Mouse (Mus musculus): ENCODE measurements at regions not wholly inside any gene's neighbourhood (a gene's known extent, or its start where the extent isn't known, plus 50 kb on each side); places are given as distances from the start of the nearest gene placed in this dataset.
"Not testable (repeated sequence)": the region's sequence is repeated elsewhere in the genome, so short reads cannot be mapped to it uniquely, and the experiment has no call there.

- Histone ChIP-seq H3K9ac (ENCODE audit: low read depth, low read length) (no peak overlapping the region), H3K4me1 (replicated peaks; ENCODE audit: control insufficient read depth, insufficient read depth, low read length) (no peaks in the 10 kb centered on the region), H3K4me3 (ENCODE audit: low read depth, low read length) (no peak overlapping the region), H3K27ac (ENCODE audit: low read depth, low read length) (no peak overlapping the region), H3K36me3 (ENCODE audit: control insufficient read depth, insufficient read depth) (no peaks in the 10 kb centered on the region), H3K4me2 (replicated peaks; ENCODE audit: low read depth) (no peak overlapping the region), H3K9me3 (ENCODE audit: control insufficient read depth) (no peaks in the 10 kb centered on the region), H3K27me3 (replicated peaks; ENCODE audit: control insufficient read depth, insufficient read depth, low read length) (no peaks in the 10 kb centered on the region)
- ATAC-seq = no peak
- no peak for TF ChIP-seq CTCF (IDR thresholded peaks at IDR 0.05; ENCODE audit: low read depth)
Observed at GRCm38 (mm10) chr9:78789703-78790102, 174.4 kb downstream of the Cd109 start.

GRCm38 (mm10) chr9:78790155-78790554 lies 174.8 kb downstream of the Cd109 start:
- no peak overlapping the region for H3K27ac ChIP-seq (ENCODE audit: low read depth, low read length)
- H3K9me3 ChIP-seq (ENCODE audit: control insufficient read depth) = no peaks in the 10 kb centered on the region
- TF ChIP-seq CTCF (IDR thresholded peaks at IDR 0.05; ENCODE audit: low read depth) = no peak
- no peak overlapping the region for H3K4me2 ChIP-seq (replicated peaks; ENCODE audit: low read depth)
- no peak overlapping the region for H3K4me3 ChIP-seq (ENCODE audit: low read depth, low read length)
- WGBS = 74% methylated on average over 2 of the region's 2 CpGs
- H3K9ac ChIP-seq (ENCODE audit: low read depth, low read length) = no peak overlapping the region
- no peaks in the 10 kb centered on the region for H3K36me3 ChIP-seq (ENCODE audit: control insufficient read depth, insufficient read depth)
- H3K27me3 ChIP-seq (replicated peaks; ENCODE audit: control insufficient read depth, insufficient read depth, low read length) = no peaks in the 10 kb centered on the region
- no peak for ATAC-seq
- no peaks in the 10 kb centered on the region for H3K4me1 ChIP-seq (replicated peaks; ENCODE audit: control insufficient read depth, insufficient read depth, low read length)

- Histone ChIP-seq H3K27ac (ENCODE audit: low read depth, low read length) (no peak overlapping the region), H3K4me2 (replicated peaks; ENCODE audit: low read depth) (no peak overlapping the region), H3K9me3 (ENCODE audit: control insufficient read depth) (no peaks in the 10 kb centered on the region), H3K36me3 (ENCODE audit: control insufficient read depth, insufficient read depth) (no peaks in the 10 kb centered on the region), H3K27me3 (replicated peaks; ENCODE audit: control insufficient read depth, insufficient read depth, low read length) (no peaks in the 10 kb centered on the region), H3K4me1 (replicated peaks; ENCODE audit: control insufficient read depth, insufficient read depth, low read length) (no peaks in the 10 kb centered on the region), H3K4me3 (ENCODE audit: low read depth, low read length) (no peak overlapping the region), H3K9ac (ENCODE audit: low read depth, low read length) (no peak overlapping the region)
- no peak for ATAC-seq
- TF ChIP-seq CTCF (IDR thresholded peaks at IDR 0.05; ENCODE audit: low read depth) = no peak
- 56% methylated on average over 1 of the region's 1 CpGs for WGBS
Observed at GRCm38 (mm10) chr9:78795801-78796200, 180.5 kb downstream of the Cd109 start.

- H3K36me3 ChIP-seq (ENCODE audit: control insufficient read depth, insufficient read depth) = no peaks in the 10 kb centered on the region
- no peak for ATAC-seq
- TF ChIP-seq CTCF (IDR thresholded peaks at IDR 0.05; ENCODE audit: low read depth) = no peak
- WGBS = 72% methylated on average over 4 of the region's 4 CpGs
- H3K4me1 ChIP-seq (replicated peaks; ENCODE audit: control insufficient read depth, insufficient read depth, low read length) = no peaks in the 10 kb centered on the region
- no peaks in the 10 kb centered on the region for H3K27me3 ChIP-seq (replicated peaks; ENCODE audit: control insufficient read depth, insufficient read depth, low read length)
- H3K27ac ChIP-seq (ENCODE audit: low read depth, low read length) = no peak overlapping the region
- H3K9me3 ChIP-seq (ENCODE audit: control insufficient read depth) = no peaks in the 10 kb centered on the region
- H3K9ac ChIP-seq (ENCODE audit: low read depth, low read length) = no peak overlapping the region
- H3K4me2 ChIP-seq (replicated peaks; ENCODE audit: low read depth) = no peak overlapping the region
- H3K4me3 ChIP-seq (ENCODE audit: low read depth, low read length) = no peak overlapping the region
Observed at GRCm38 (mm10) chr9:78817221-78817620, 201.9 kb downstream of the Cd109 start.

- not testable (repeated sequence) for ATAC-seq; H3K4me1 ChIP-seq (replicated peaks; ENCODE audit: control insufficient read depth, insufficient read depth, low read length); H3K9me3 ChIP-seq (ENCODE audit: control insufficient read depth); H3K27ac ChIP-seq (ENCODE audit: low read depth, low read length); H3K9ac ChIP-seq (ENCODE audit: low read depth, low read length); H3K36me3 ChIP-seq (ENCODE audit: control insufficient read depth, insufficient read depth); H3K27me3 ChIP-seq (replicated peaks; ENCODE audit: control insufficient read depth, insufficient read depth, low read length)
- Histone ChIP-seq H3K4me2 (replicated peaks; ENCODE audit: low read depth) (peak overlapping the region; percentile 60), H3K4me3 (ENCODE audit: low read depth, low read length) (peak overlapping the region; percentile 28; the same call in 1 of the 2 replicates)
- 4% methylated on average over 37 of the region's 52 CpGs for WGBS
Observed at GRCm38 (mm10) chr9:78821554-78822212, 206.3 kb downstream of the Cd109 start.

- TF ChIP-seq CTCF (IDR thresholded peaks at IDR 0.05; ENCODE audit: low read depth) = no peak
- no peak for ATAC-seq
- Histone ChIP-seq H3K27ac (ENCODE audit: low read depth, low read length) (no peak overlapping the region), H3K9ac (ENCODE audit: low read depth, low read length) (no peak overlapping the region), H3K4me2 (replicated peaks; ENCODE audit: low read depth) (no peak overlapping the region), H3K27me3 (replicated peaks; ENCODE audit: control insufficient read depth, insufficient read depth, low read length) (no peaks in the 10 kb centered on the region), H3K9me3 (ENCODE audit: control insufficient read depth) (no peaks in the 10 kb centered on the region), H3K36me3 (ENCODE audit: control insufficient read depth, insufficient read depth) (no peaks in the 10 kb centered on the region), H3K4me3 (ENCODE audit: low read depth, low read length) (no peak overlapping the region), H3K4me1 (replicated peaks; ENCODE audit: control insufficient read depth, insufficient read depth, low read length) (no peaks in the 10 kb centered on the region)
- 26% methylated on average over 9 of the region's 9 CpGs for WGBS
Observed at GRCm38 (mm10) chr9:78844969-78845683, 229.8 kb downstream of the Cd109 start.
